Mouse (Mus musculus) mouse trophoblast stem cell (cell line): ENCODE data around the gene Mylpf.
"Not testable (repeated sequence)": the region's sequence is repeated elsewhere in the genome, so short reads cannot be mapped to it uniquely, and the experiment has no call there.

Source experiments
- in situ Hi-C, 2 experiments: fragments of 300-500 bp; cut with MseI, MboI; formaldehyde crosslinking; loops; 2 replicates in 1 of 2; 3 replicates in 1 of 2; pipeline ENCODE4 v1.15.1; 2025

Gene Mylpf

DNA sequence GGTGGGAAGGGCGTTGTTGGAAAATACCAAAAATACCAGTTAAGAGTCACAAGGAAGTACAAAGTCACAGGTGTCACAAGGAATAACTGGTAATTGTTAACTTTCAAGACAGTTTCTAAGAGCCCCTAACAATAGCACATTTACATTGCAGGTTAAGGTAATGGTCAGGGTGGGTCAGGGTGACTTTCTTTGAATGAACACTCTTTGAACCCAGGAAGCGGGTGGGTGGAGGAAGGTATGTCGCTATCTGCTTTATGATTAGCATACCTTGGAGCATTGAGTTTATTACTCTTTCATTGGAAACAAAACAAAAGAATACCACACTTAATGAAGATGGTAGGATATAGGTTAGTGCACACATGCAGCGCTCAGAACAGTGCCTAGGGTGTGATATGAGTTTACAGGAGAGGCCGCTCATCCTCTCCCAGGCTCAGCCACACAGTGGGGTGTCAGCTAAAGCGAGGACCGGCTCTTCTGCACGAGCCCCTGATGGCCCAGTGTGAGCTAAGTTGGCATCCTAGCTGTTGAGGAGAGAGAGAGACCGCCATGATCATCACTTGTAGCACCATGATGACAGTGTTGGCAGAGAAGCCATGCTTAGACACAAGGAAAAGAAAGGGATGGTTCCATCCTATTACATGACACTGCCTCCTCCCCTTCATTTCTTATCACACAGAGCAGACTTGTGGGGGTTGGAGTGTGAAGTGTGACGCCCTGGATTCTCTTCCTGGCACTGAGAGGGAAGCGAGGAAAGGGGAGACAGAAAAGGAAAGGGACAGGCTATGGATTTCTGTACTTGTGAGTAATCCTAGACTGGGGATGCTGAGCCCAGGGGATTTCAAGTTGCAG, 16.7 kb downstream of the Mylpf start:
- in situ Hi-C loops: no loop called here

DNA sequence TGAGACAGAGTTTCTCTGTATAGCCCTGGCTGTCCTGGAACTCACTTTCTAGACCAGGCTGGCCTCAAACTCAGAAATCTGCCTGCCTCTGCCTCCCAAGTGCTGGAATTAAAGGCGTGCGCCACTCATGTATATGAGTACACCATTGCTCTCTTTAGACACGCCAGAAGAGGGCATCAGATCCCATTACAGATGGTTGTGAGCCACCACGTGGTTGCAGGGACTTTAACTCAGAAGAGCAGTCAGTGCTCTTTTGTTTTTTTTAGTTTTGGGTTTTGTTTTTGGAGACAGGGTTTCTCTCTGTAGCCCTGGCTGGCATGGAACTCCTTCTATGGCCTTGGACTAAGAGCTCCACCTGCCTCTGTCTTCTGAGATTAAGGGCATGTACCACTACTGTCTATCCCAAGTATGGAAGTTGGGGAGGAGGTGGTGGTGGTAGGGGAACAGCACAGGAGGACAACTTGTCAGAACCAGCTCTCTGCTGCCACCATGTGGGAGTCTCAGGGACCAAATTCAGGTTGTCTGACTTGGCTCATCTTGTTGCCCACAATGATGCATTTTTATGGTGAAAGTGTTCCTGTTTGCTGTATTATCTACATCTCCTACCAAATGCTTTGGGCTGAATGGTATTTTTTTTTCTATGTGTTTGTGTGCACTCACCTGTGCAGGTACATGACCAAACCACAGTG, 20.1 kb downstream of the Mylpf start:
- in situ Hi-C loops: no loop called here

DNA sequence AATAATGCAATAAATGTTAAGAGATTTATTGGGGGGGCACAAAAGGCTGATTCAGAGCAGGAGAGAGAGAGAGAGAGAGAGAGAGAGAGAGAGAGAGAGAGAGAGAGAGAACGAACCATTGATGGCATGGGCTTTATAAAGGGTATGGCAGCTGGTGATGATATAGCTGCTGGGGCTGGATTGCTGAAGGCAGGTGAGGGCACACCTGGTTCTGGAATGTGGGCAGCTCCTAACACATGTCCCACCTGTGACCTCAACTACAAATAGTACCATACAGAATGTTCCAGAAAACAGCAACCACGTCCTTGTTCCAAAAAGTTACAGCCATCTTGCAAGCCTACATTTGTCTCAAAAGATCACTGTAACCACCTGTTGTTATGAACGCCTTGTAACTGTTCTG, 22.7 kb downstream of the Mylpf start:
- in situ Hi-C loops: no loop called here

DNA sequence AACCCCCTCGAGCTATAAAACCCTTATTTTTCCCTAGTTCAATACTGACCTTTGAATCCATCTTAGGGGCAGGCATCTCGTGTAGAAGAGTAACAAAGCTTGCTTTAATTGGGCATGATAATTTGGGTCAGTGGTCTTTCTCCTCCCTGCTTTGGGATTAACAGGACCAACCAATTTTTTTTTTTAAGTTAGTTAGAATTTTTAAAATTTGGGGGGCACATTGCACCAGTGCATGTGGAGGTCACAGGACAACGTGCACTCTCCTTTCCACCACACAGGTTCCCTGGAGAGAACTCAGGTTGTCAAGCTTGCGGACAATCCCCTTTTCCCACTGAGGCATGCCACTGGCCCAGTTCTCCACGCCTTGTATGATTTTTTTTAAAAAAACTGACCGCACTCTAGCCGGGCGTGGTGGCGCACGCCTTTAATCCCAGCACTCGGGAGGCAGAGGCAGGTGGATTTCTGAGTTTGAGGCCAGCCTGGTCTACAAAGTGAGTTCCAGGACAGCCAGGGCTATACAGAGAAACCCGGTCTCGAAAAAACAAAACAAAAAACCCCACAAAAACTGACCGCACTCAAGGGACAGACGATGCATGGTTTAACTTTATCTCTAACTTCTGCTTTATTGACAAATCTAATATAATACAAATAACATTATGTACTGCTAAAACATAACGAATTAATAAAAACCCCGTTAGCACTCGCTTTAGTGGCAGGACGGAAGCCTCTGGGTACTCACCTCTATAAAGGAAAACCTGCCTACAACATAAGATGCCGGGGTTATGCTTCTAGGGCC, 23.3 kb downstream of the Mylpf start:
- in situ Hi-C loops: no loop called here

DNA sequence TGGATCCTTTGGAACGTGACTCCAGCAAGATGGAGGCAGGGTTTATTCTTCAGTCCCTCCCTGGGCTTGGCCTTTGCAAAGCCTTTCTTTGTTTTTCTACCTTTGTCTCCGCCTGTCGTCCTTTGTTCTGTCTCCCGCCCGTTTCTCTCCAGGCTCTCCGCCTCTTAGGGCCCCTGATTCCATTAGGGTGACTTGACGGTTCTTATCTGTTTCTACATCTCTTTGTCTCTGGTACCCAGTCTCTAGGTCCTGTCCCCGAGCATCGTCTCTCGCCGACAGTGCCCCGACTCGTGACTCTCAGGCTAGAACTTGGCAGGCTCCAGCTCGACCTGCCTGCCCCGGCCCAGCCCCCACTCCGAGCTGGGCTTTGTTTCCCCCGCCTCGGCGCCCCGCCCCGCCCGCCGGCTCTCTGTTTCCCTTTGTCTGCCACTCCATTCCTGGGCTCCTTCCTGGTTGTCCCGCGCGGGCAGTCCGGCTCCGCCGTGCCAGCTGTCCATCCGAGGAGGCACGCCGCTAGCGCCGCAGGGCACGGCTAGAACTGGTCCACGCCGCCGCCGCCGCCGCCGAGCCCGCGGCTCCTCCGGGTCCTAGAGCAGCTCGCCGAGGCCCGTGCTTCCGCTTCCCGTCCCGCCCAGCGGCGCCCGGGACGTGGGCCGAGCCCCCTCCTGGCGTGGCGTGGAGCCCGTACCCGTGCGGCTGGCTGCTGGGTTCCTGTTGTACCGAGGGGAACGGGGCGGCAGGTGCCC, 24.1 kb downstream of the Mylpf start, which contains the start of the genes Zfp553 and Sept1:
TSS of gene Zfp553 (plus strand) at position 440 of the 746 bp plus-strand sequence.
TSS of gene Sept1 (minus strand) at position 509 of the 746 bp plus-strand sequence.
- in situ Hi-C loops: no loop called here

DNA sequence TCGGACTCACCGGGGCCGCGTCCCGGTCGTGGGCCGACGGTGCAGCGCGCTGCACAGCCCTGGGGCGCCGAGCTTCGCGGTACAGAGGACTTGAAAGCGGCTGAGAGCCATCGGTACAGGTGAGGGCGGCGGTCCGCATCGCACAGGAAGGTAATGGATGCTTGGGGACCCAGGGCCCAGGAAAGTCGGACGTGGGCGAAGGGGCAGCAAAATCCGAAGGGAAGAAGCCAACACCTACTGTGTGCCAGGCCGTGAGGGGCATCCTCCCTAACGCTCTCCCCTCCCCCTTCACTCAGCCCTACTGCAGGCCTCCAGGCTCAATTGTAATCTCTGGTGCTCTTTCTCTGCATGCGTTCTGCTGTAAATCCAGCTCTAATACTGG, 24.7 kb downstream of the Mylpf start:
- in situ Hi-C loops: no loop called here

DNA sequence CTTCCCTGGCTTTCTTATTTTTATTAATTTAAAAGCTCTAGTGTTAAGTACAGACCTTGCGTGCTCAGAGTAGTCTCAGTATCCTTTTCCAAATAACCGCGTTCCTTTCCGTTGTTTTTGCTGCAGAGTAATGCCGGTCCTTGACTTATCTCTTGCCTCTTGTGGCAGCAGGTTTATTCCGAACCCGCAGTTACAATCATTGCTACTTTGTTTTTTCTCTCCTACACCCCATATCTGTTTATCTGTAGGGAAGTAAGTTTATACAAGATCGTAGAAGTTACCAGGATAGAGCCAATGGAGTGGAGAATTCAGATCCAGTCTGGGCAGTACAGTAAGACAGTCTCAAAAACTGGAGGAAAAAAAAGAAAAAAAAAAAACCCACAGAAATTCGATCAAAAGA, 25.1 kb downstream of the Mylpf start:
- in situ Hi-C loops: no loop called here

DNA sequence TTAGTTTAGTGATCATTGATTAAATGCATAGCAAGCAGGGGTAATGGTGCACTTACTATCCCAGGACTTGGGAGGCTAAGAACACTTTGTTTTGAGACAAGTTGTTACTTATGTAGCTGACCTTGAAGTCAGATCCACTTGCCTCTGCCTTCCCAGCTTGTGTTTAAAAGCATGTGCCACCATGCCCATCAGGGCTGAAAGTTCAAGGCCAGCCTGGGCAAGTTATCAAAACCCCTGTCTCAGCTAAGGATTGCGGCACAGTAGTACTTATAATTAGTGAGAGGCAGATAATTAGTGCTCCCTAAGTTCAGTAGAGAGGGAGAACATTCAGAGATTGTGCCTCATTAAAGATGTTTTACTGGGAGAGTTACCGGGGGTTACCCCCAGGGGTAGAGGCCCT, 26.1 kb downstream of the Mylpf start:
- in situ Hi-C loops: no loop called here

DNA sequence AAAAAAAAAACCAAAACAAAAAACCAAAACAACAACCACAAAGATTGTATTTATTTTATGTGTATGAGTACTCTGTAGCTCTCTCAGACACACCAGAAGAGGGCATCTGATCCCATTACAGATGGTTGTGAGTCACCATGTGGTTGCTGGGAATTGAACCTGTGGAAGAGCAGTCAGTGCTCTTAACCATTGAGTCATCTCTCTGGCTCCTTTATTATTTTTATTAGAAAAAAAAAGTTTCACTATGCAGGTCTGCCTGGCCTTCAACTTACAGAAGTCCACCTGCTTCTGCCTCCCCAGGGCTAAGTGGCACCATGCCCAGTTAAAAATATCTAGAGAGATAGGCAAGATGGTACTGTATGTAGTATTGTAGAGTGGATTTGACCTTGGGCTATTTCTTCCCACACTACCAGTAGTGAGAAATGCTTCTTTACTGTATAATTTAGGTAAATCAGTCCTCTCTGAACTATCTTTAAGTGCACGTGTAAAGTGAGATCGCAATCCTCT, 34.7 kb downstream of the Mylpf start:
- in situ Hi-C loops: no loop called here

DNA sequence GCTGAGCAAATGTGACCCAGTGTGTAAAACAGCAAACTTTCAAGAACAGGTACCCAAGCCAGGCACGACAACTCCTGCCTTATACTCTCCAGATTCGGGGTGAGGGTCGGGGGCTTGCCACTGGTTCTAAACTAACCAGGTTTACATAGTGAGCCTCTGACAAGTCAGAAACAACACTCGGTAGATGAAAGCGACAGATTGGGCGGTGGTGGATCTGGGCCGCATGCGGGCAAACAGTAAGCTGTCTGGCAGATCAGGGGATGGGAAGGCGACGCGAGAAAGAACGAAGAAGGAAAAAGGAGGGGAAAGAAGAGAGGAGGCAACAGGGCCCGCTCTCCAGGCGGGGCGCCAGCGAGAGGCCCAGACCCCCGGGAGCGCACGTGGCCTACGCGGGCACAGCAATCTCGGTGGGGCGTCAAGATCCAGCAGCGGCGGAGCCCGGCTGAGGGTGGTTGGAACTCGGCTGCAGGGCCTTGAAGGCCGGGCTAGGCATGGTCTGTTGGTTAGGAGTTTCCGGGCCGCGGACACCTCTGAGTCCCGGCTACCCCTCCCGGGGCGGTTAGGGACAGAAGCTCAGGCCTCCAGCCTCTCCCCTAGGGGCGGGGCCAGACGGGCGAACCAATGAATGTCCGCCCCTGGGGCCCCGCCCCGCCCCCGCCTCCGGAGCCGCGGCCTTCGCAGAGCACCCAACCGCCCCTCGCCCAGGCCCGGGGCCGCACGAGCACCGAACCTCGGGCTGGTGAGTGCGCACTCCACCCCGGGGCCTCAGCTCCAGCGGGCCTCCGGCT, 35.4 kb downstream of the Mylpf start, which contains the start of gene Zfp771:
TSS of gene Zfp771 (plus strand) at position 405 of the 788 bp plus-strand sequence.
- in situ Hi-C loops: no loop called here

DNA sequence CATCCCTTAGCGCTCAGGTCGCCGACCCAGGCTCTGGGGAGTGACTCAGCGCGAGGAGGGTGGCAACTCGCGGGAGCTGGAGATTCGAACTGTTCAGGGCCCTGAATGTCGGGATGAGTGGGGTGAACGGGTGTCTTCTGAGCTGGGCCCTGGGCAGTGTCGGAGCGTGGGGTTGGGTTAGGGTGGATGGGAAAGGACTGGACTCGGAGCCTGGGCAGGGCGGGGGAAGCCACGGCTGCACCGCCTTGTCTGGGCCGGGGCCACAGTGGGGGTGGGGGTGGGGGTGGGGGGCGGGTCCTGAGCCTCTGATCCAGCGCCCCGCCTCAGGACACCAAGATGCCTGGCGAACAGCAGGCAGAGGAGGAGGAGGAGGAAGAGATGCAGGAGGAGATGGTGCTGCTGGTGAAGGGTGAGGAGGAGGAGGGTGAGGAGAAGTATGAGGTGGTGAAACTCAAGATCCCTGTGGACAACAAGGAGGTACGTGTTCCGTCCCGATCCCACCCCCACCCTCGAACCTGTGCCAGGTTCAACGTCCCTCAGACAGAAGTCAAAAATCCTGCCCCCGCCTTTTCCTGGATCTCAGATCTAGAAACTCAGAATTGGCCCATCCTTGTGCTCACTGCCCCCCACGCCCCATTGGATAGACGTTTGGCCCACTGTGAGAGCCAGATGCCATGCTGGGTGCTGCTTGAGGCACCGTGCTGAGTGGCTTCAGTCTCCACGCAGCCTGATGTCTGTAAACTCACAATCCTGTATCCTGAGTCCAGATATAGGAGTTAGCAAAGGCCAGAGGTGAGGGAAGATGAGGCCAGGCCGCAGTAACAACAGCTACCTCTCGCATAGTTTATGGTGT, 36.2 kb downstream of the Mylpf start:
- in situ Hi-C loops: no loop called here

DNA sequence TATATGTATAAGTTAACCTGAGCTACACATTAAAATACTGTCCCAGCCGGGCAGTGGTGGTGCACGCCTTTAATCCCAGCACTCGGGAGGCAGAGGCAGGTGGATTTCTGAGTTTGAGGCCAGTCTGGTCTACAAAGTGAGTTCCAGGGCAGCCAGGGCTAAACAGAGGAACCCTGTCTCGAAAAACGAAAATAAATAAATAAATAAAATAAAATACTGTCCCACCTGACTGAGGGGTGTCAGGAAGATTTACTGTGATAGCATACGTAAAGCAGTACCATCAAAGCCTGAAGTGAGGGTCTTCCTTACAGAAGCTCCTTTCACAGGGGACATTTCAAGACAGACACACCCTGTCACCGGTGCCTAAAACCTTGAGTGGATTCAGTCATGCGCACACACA, 41.8 kb downstream of the Mylpf start:
- in situ Hi-C loops: not testable (repeated sequence)

DNA sequence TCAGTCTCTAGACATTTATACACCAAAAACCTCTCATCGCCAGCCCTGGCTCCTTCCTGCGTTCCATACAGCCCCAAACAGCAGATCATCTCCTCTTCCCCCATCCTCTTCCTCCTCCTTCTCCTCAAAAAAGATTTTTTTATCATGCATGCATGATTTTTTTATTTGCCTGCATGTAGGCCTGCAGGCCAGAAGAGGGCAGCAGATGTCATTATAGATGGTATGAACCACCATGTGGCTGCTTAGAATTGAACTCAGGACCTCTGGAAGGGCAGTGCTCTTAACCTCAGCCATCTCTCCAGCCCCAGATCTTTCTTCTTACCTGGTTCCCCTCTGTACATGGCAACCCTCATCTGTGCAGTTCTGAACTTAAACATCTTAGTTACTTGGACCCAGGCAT, 43.7 kb downstream of the Mylpf start:
- in situ Hi-C loops: no loop called here

DNA sequence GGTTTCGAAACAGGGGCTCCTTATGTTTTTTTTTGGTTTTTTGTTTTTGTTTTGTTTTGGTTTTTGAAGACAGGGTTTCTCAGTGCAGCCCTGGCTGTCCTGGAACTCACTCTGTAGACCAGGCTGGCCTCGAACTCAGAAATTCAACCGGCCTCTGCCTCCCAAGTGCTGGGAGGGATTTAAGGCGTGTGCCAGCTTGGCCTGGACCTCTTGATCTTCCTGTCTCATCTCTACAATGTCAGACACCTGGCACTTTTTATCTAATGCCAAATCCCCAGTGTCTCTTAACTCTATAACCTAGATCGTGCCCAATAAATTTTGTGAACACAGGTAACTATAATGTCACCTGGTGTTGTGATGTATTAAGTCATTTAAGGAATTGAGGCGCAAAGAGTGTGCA, 44.7 kb downstream of the Mylpf start:
- in situ Hi-C loops: no loop called here

DNA sequence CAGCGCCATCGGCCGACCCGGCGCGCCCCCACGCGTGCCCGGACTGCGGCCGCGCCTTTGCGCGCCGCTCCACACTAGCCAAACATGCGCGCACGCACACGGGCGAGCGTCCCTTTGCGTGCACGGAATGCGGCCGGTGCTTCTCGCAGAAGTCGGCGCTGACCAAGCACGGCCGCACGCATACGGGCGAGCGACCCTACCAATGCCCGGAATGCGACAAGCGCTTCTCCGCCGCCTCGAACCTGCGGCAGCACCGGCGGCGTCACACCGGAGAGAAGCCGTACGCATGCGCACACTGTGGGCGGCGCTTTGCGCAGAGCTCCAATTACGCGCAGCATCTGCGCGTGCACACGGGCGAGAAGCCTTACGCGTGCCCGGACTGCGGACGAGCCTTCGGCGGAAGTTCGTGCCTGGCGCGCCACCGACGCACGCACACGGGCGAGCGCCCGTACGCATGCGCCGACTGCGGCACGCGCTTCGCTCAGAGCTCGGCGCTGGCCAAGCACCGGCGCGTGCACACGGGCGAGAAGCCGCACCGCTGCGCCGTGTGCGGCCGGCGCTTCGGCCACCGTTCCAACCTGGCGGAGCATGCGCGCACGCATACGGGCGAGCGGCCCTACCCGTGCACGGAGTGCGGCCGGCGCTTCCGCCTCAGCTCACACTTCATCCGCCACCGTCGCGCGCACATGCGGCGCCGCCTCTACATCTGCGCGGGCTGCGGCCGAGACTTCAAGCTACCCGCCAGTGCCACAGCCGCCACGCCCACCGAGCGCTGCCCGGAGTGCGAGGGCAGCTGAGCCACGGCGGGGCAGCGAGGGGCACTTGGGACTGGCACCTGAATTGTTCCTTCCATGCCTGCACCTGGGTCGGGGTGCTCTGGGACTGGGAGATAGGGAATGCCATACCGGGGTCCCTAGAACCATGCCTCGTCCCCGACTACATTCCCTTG, 45.4 kb downstream of the Mylpf start:
- in situ Hi-C loops: no loop called here

DNA sequence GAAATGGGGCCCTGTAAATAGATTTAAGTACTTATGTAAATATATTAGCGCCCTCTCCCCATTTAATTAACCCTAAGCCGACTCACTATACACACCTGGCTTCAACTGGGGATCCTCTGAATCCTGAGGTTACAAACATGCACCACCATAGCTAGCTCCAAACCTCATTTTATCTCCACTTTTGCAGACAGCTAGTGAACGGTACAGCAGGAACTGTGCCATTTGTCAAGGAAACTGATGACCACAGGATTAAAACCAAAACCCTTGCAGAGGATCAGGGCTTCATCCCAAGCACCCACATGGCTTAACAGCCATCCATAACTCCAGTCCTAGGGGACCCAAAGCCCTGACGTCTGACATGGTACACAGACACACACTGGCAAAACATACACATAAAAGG, 46.3 kb downstream of the Mylpf start:
- in situ Hi-C loops: no loop called here

DNA sequence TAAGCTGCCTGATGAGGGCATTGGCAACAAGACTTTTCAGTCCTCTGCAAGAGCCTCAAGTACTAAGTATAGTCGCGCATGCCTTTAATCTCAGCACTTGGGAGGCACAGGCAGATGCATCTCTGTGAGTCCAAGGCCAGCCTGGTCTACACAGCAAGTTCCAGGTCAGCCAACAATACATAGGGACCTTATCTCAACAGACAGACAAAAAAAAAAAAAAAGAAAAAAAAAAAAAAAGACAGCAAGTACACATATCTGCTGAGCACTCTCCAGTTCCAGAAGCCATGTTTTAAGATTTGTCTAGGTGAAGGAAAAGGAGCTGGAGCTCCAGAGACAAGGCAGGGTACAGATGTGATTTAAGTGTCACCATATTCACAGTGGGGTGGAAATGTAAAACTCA, 47.3 kb downstream of the Mylpf start:
- in situ Hi-C loops: no loop called here

DNA sequence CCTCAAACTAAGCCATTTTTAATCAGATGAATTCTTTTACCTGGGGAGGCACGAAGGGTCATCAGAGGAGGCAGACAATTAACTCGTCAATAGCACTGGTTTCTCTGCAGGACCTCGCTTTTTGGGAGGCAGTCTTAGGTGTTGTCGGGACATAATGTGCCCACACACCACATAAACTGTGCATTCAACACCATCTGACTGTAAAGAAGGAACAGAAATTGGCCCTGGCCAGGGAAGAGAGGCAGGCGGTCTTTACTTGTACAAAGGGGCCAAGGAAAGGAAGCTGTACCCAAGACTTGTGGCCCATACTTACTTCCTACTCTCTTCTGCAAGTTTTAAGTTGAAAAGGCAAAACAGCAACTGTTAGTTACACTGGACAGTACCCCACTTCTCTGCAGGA, 47.8 kb downstream of the Mylpf start:
- in situ Hi-C loops: no loop called here
